Mouse (Mus musculus) embryo, embryonic 11.5 days (tissue): Measurements from ENCODE around the gene Gemin4.
"Not testable (repeated sequence)": the region's sequence is repeated elsewhere in the genome, so short reads cannot be mapped to it uniquely, and the experiment has no call there.

Experiments
- DNase-seq: peaks from one replicate; pipeline ENCODE4 v3.0.0-alpha.2; 2012; ENCODE audit warnings: low read depth, low spot score

The Gemin4 gene

GRCm38 (mm10) chr11:76216681-76217389, 629 bp downstream of the Gemin4 start:
- peak; percentile 23 for DNase-seq

- no peak for DNase-seq
These were observed 1.4 kb downstream of the Gemin4 start for GRCm38 (mm10) chr11:76216049-76216540.

GRCm38 (mm10) chr11:76215011-76215410, 2.5 kb downstream of the Gemin4 start:
- no peak for DNase-seq

DNA sequence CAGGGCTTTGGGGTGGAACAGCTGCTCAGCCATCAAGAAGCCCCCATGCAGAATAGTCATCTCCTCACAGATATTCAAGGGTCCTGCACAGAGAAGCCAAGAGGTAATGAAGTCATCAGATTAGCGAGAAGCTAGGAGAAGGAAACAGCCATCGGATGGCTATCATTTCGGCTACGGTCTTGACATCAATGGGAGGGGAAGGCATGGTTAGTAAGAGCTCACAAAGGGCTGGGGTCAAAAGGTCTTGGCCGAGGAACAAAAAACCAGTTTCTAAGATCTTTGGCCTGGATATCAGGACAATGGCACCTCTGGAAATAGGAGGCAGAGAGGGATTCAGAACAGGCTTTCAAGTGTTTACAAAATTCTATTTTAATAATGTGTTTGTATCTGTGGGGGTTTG, 3.6 kb downstream of the Gemin4 start:
- no peak for DNase-seq

DNA sequence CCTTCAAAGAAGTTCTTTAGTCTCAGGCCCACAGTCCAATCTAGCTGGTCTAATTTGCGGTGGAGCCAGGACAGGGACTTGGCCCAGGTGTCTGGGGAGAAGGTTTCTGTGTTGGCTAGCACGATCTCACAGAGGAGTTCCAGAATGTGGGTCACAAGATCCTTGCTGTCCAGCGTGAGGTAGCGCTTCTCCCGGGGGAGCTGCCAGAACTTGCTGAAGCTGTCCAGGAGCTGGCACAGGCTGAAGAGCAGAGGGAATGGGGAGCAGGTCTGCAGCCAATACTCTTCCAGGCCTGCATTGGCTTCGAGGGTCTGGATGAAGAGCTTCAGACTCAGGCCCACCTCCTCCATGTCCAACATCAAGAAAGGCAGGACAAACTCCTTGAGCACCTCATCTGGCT, 5.9 kb downstream of the Gemin4 start:
- DNase-seq, result not testable (repeated sequence)

DNA sequence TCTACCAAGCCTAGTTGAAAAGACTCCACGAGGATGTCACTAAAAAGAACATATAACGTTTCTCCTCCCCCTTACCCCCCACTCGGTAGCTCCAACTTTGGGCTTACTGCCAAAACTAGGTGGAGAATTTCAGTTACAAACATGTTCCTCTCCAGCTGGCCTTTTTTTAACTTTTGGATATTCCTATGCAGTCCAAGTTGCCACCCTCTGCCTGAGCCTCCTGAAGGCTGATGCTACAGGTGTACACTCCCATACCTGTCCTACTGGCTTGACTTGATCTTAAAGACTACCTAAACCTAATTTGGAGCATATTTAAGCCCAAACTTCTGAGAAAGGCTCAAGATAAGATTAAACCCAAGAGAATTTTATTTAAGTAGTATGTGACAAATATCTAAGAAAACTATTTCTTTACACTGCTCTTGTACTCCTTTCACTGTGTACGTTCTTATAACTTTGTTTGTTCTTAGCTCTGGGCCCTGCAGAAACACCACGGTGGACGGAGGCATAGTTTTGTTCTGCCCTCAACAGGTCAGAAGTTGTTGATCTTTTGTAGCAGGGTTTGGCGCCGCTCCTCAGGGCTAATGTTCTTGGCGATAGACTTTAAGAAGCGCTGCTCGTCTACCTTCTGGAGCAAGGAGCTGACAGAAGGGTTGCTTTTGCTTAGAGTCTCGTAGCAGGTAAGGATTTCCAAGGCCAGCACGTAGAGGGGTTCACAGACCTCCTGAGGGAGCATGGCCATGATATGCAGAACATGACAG, 7.1 kb downstream of the Gemin4 start:
- DNase-seq, result no peak

DNA sequence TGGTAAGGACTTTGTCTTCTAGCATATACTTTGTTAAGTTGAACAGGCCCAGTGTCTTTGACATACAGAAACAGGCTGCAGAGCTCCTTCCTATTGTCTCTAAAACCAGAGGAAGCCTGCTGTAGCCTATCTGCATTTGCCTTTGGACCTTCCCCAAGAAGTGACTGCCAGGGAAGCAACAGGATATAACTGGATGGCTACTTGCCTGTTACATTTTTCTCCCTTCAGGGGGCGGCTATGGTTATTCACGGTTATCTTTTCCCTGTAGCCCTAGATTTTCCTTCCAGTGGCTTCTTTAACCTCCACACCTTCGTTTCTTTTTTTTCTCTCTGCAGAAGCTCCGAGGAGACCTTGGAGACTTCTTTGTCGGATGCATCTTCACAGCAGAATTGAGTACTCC, 10.7 kb downstream of the Gemin4 start:
- no peak for DNase-seq

DNA sequence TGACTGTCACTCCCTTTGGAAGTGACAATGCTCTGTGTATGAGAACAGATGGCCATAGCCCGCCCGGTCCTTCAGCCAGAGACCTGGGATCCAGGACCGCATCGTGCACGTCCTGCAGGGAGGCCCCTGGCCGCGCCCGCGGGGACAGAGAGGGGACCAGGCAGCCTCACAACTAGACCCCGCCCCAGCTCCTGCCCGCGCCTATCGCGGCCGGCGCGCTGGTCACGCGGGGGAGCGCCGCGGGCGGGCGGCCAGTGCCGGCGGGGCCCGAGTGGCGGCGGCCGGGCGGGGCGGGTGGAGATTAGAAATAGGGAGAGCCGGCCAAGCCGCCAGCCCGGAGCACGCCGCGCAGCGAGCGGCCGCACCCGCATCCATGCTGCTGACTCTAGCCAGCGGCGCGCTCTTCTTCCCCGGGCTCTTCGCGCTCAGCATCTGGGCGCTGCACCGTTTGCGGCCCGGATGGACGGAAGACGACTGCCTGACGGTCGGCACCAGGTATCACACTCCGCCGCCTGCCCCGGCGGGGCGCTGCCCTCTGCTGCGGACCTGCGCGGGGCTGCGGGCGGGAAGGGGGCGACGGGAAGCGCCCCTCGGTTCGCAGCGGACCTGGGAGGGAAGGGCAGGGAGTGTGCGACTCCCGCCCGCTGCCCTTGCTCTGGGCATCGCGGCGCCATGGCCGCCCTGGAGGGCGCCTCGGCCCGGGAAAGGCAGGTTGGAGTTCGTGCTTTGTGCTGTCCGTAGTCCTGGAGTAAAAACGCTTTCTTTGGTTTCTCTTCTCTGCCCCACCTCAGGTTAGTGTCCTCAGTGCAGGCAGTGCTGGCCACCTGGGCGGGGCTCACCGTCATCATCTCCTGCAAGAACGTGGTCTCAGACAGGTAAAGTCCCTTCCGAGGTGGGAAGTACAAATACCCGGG, 15.4 kb downstream of the Gemin4 start:
- peak; percentile 56 for DNase-seq

DNA sequence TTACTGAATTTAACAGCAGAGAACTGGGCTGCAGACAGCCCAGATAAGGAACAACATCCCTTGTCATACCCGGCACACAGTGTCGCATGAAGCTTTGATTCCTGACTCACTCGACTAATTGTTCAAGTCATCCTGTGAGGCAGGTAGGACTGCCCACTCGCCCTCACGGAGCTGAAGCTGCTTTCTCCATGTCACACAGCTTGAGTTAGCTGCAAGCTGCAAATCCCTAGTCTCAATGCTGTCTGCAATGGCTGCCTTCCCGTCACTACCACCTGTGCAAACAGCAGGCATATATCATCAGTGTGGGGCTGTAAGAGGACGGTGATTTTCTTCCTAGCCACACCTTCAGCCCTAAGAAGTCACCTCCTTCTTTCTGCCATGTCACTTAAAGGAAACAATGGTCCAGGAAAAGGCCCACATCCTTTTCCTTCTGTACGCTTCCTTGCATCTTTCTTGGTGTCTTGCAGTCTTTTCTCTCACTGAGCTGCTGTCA, 20.4 kb downstream of the Gemin4 start:
- no peak for DNase-seq

DNA sequence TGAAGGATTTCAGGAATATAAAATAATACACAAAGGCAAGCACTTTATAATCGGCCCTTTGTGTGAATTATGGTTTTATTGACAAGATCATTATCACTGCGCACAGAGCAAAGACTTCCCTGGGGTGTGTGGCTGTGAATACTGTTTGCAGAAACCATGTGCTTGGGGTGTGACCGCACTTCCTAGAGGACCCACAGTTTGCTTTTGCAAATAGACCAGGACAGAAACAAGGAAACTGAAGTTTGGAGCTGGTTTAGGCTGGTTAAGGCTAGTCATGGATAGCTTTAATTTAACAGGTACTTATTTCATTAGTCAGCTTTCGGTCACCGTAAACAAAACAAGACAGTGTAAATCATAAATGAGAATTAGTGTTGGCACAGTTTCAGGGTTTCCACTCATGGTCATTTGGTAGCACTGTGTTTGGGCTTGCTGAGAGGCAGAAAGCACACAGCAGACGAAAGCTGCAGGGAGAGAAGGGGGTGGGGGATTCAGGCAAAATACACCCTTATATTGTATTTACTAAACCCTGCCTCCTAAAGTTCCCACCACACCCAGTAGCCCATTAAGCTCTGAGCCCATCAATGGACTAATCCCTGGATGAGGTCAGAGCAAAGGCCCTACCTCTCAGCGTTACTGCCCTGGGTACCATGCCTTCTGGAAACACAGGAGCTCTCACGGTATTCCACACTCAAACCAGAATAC, 21.0 kb downstream of the Gemin4 start:
- DNase-seq, result no peak

GRCm38 (mm10) chr11:76186908-76187307, 30.6 kb downstream of the Gemin4 start:
- no peak for DNase-seq

DNA sequence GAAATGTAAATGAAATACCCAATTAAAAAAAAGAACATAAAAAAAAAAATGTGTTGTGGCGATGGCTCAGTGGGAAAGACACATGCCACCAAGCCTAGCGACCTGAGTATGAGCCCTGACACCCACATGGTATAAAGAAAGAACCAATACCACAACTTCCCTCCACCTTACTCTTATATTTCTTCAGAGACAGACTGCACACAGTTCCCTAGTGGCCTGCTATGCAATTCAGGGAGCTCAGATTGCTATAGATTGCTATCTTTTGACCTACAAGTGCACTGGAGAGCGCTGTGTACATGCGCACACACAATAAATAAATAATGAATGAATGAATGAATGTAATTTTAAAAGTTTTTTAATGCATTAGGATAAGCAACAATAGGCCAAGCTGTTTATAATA, 33.7 kb downstream of the Gemin4 start:
- DNase-seq, result no peak

DNA sequence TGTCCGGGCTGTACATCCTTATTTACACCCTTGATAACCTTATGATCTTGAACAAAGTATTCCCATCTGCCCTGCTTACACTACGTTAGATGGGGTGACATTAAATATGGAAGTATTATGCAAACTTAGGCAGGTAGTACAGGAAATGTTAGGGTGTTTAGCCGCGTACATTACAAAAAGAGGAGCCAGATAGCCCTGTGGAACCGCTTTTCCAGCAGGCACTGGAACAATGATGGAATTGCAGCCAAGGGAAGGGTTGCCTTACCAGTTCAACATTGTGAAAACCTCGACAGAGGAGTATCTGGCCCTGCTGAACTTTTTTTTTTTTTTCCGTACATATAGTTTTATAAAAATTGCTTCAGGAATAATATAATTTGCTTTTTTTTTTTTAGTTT, 37.3 kb downstream of the Gemin4 start:
- DNase-seq, result no peak

GRCm38 (mm10) chr11:76179495-76180145, 37.8 kb downstream of the Gemin4 start, which contains the start of the genes Vps53 and Fam57a:
Vps53 (minus strand) TSS chr11:76179647.
Fam57a (plus strand) TSS chr11:76179671.
- peak; percentile 64 for DNase-seq

GRCm38 (mm10) chr11:76178726-76179494, 38.6 kb downstream of the Gemin4 start:
- DNase-seq, result peak; percentile 30

DNA sequence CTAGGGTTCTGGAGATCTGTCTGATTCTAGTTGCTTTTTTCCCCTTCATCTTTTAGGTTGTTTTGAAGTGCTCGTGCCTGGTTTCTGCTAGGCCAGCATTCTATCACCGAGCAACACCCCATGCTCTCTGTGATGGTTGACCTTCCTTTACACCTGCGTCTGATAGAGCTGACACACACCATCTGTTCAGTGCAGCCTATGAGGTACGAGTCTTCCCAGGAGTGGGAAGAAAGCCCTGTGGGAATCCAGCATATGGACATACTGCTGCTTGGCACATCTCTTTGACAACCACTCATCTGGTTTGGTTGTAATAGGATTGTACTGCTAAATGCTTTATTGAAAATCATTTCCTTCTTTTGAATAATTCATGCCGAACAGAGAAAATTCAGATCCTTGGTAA, 47.3 kb downstream of the Gemin4 start:
- DNase-seq, result no peak

- DNase-seq, result no peak
These were observed 48.5 kb downstream of the Gemin4 start for GRCm38 (mm10) chr11:76168976-76169375.

- peak; percentile 64 for DNase-seq
These were observed 50.2 kb downstream of the Gemin4 start for GRCm38 (mm10) chr11:76167079-76167765.

- DNase-seq, result no peak
These were observed 50.8 kb downstream of the Gemin4 start for GRCm38 (mm10) chr11:76166657-76167056.
